Mouse (Mus musculus) megakaryocyte, embryonic 14.5 days (primary cell): ENCODE data around the gene Bhlhe40.

ENCODE experiments used
- FLI1 ChIP-seq: IDR thresholded peaks from 2 replicates; pipeline ENCODE4 v1.6.1; 2012; ENCODE audit warnings: low read length, inconsistent platforms, mixed read lengths
- GATA1 ChIP-seq: IDR thresholded peaks from 3 replicates; pipeline ENCODE4 v1.6.1; 2012; ENCODE audit warnings: mixed read lengths, low read length, inconsistent platforms, borderline replicate concordance

DNA sequence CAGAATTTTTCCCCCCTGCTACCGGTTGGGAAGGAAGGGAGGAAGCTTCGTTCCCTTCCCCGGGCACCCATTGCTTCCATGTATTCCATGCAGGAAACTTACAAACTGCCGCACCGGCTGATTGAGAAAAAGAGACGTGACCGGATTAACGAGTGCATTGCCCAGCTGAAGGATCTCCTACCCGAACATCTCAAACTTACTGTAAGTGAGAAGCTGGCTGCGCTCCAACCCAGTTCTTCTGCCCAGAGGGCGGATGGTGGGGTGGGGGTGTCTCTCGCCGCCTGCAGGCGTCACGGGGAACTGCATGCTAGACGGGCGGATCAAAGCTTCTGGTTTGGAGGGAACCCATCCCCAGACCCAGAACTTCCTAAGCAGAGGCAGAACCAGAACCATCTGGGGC is 983 bp downstream of the Bhlhe40 start:
- TF ChIP-seq GATA1, result no peak
- TF ChIP-seq FLI1, result no peak
